14 mouse cellular contexts compared by ENCODE assay signal in the genomic region with DNA sequence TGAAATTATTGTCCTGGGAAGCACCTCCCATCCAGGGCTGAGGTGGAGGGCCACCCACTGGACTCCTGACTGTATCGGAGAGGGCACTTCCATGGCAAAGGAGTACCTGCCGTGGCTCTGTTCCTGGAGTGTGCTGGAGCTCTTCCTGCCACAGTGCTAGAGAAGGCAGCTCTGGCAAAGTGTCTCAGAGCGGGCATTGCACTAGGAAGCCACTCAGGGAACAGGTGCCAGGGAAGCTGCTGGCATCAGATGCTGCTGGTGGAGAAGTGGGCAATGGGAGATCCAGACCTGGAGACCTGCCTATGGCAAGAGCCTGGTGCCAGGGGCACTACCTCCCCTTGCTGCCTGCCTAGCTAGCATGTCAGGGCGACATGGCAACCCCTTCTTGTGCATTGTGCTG. TPM values are rescaled to one million over a fixed set of nuclear protein-coding genes. Genes with fewer than 3 reads are reported as not detected.
DNase-seq lines count a peak whose midpoint lies in the region.
"Had no signal": no experiment of that assay in that cellular context is flagged by ENCODE, and none has a peak within 500 bp of the region (broad histone marks: within the 10 kb centered on the region; RNA-seq: fewer than 3 reads in every experiment).

No protein-coding gene starts in this region.

- intact Hi-C loops in left cerebral cortex, postnatal 4 days (cut with DNase I): no loop called here
- intact Hi-C loops in left cerebral cortex, postnatal 25 days (cut with DNase I): no loop called here

- peak; percentile 49 to 70 for DNase-seq in cerebellum, postnatal 25 days
- DNase-seq in cerebellum, adult 9-11 months: no peak
- DNase-seq in left cerebral cortex, postnatal 4 days: peak; percentile 44
- DNase-seq in left cerebral cortex, postnatal 25 days (ENCODE audit: low spot score in 2 of 2): no peak
- DNase-seq in testis, postnatal 10 days (ENCODE audit: low spot score): peak; percentile 37
- no peak for DNase-seq in testis, postnatal 14 days (ENCODE audit: low spot score)
- DNase-seq in embryo, embryonic 10.5 days (ENCODE audit: low spot score): no peak
- DNase-seq: B cell, adult 2 months; embryo, embryonic 11 days; heart, postnatal 4 days; kidney, adult 8-10 months; kidney, postnatal 14 days; right cerebral cortex, postnatal 4 days; thymus, adult 2 months had no signal

RNA-seq across cellular contexts. Expression of gene Galnt10, which starts 17.0 kb away (rescaled TPM):
- 10 to 100 TPM; 11.7 to 12.4 TPM for total RNA-seq in left cerebral cortex, postnatal 4 days (2021)
- total RNA-seq in left cerebral cortex, postnatal 25 days (2021): 1 to 10 TPM; 6.8 to 7.1 TPM

Comparison
In these comparisons a context has a peak if more than half of its experiments do, and no peak if none do; other contexts are left out.
1. DNase-seq: peak in cerebellum, postnatal 25 days (2 of 2), left cerebral cortex, postnatal 4 days (single experiment) and testis, postnatal 10 days (single experiment); none in cerebellum, adult 9-11 months (single experiment), left cerebral cortex, postnatal 25 days (0 of 2), testis, postnatal 14 days (single experiment) and embryo, embryonic 10.5 days (single experiment).